Mouse (Mus musculus): ENCODE results near the gene Foxl1. TPM values are rescaled to one million over a fixed set of nuclear protein-coding genes. Genes with fewer than 3 reads are reported as not detected.

Gene Foxl1
- polyA plus RNA-seq, 1 experiment: 1.1 TPM

DNA sequence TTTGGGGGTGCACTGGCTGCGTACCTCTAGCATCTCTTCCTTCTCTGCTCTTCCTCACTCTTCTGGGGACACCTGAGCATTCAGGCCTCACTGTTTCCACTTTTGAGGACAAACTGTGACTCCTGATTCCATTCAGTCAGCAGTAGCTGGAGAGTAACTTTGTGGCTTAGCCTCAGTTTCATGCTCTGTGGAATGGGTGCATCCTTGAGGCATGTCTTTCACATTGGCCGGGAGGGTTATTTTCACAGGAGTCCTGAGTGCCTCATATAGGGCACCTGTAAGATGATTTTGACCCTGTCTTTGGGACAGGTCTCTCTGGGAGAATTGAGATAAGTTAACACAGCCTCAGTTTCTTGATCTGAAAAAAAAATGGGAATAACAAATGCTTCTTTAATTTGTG lies 4.6 kb upstream of the Foxl1 start:
- Histone ChIP-seq H3K27ac (ENCODE audit: insufficient read depth, low read length) (0 out of 2 replicates have a peak overlapping the region, but pooled peaks have one; percentile 6), H3K4me1 (ENCODE audit: control insufficient read depth, insufficient read depth, low read length) (peaks cover 3% of the 10 kb centered on the region), H3K4me3 (ENCODE audit: insufficient read depth, low read length) (no peak overlapping the region)
- TF ChIP-seq CTCF (IDR thresholded peaks at IDR 0.05; ENCODE audit: borderline replicate concordance, insufficient read depth, low read length): no peak
- TF ChIP-seq POLR2A (IDR thresholded peaks at IDR 0.05; ENCODE audit: low read depth, low read length): no peak

GRCm38 (mm10) chr8:121124547-121125239 lies 3.0 kb upstream of the Foxl1 start:
- H3K4me3 ChIP-seq (ENCODE audit: insufficient read depth, low read length): 0 out of 2 replicates have a peak overlapping the region, but pooled peaks have one; percentile 19
- H3K4me1 ChIP-seq (ENCODE audit: control insufficient read depth, insufficient read depth, low read length): peaks cover 3% of the 10 kb centered on the region
- peak; percentile 18; the same call in 1 of the 2 replicates for TF ChIP-seq POLR2A (IDR thresholded peaks at IDR 0.05; ENCODE audit: low read depth, low read length)
- TF ChIP-seq CTCF (IDR thresholded peaks at IDR 0.05; ENCODE audit: borderline replicate concordance, insufficient read depth, low read length): no peak
- H3K27ac ChIP-seq (ENCODE audit: insufficient read depth, low read length): peak overlapping the region; percentile 83

- Histone ChIP-seq H3K4me3 (ENCODE audit: insufficient read depth, low read length) (peak overlapping the region; percentile 36), H3K27ac (ENCODE audit: insufficient read depth, low read length) (peak overlapping the region; percentile 83), H3K4me1 (ENCODE audit: control insufficient read depth, insufficient read depth, low read length) (peaks cover 3% of the 10 kb centered on the region)
- TF ChIP-seq POLR2A (IDR thresholded peaks at IDR 0.05; ENCODE audit: low read depth, low read length) (peak; percentile 91), CTCF (IDR thresholded peaks at IDR 0.05; ENCODE audit: borderline replicate concordance, insufficient read depth, low read length) (peak; percentile 48; the same call in 1 of the 2 replicates)
Observed at GRCm38 (mm10) chr8:121125311-121125876, 2.3 kb upstream of the Foxl1 start.

- TF ChIP-seq POLR2A (IDR thresholded peaks at IDR 0.05; ENCODE audit: low read depth, low read length): no peak
- Histone ChIP-seq H3K27ac (ENCODE audit: insufficient read depth, low read length) (no peak overlapping the region), H3K4me1 (ENCODE audit: control insufficient read depth, insufficient read depth, low read length) (peaks cover 3% of the 10 kb centered on the region), H3K4me3 (ENCODE audit: insufficient read depth, low read length) (peak overlapping the region; percentile 36; the same call in 1 of the 2 replicates)
Observed at GRCm38 (mm10) chr8:121126191-121126590, 1.5 kb upstream of the Foxl1 start.

DNA sequence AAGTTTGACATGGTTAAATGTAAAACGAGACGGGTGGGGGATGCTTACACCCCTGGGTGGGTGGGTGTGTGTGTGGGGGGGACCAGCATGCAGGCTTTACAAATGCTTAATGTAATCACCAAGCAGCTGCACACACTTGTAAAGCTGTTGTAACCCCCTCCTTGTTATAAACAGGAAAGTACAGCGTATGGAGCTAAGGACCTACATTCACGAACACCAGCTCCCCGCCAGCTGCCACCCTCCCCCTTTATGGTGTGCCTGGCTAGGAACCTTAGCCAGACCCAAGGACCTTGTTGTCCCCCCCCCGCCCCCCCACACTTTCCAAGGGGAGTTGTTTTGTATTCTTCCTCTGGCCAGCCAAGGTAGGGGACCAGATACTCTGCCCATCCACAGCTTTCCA lies 1.0 kb upstream of the Foxl1 start:
- Histone ChIP-seq H3K4me1 (ENCODE audit: control insufficient read depth, insufficient read depth, low read length) (peaks cover 3% of the 10 kb centered on the region), H3K4me3 (ENCODE audit: insufficient read depth, low read length) (no peak overlapping the region), H3K27ac (ENCODE audit: insufficient read depth, low read length) (no peak overlapping the region)
- no peak for TF ChIP-seq POLR2A (IDR thresholded peaks at IDR 0.05; ENCODE audit: low read depth, low read length)

GRCm38 (mm10) chr8:121127291-121127701 lies 444 bp upstream of the Foxl1 start:
- Histone ChIP-seq H3K4me3 (ENCODE audit: insufficient read depth, low read length) (no peak overlapping the region), H3K27ac (ENCODE audit: insufficient read depth, low read length) (no peak overlapping the region), H3K4me1 (ENCODE audit: control insufficient read depth, insufficient read depth, low read length) (peaks cover 3% of the 10 kb centered on the region)
- TF ChIP-seq CTCF (IDR thresholded peaks at IDR 0.05; ENCODE audit: borderline replicate concordance, insufficient read depth, low read length) (no peak), POLR2A (IDR thresholded peaks at IDR 0.05; ENCODE audit: low read depth, low read length) (no peak)

DNA sequence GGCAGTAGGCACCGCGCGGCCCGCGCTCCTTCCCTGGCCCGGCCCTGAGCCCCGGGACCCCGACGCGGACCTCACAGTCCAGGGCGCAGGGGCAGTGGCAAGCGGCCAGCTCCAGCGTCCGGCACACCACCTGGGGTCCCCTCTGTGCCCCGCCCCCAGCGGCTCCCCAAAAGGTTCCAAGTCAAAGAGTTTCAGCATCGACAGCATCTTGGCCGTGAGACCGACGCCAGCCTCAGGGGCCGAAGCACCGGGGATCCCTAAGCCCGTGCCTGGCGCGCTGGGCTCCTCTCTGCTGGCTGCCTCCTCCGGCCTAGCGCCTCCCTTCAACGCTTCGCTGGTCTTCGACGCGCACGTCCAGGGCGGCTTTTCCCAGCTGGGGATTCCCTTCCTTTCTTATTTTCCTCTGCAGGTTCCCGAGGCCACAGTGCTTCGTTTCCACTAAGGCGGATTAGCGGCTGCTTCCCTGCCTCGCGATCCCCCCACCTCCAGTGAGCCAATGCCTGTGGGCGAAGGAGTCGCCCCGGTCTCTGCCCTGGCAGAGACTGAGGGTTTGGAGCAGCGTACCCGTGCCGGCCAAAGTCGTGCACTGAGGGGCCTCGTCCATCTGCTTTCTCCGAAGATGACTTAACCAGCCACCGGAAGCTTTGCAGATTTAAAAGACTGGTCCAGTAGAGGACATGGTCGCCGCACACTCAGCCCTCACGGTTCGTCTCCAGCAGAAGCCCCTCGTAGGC lies 958 bp downstream of the Foxl1 start:
- TF ChIP-seq CTCF (IDR thresholded peaks at IDR 0.05; ENCODE audit: borderline replicate concordance, insufficient read depth, low read length) (no peak), POLR2A (IDR thresholded peaks at IDR 0.05; ENCODE audit: low read depth, low read length) (no peak)
- H3K27ac ChIP-seq (ENCODE audit: insufficient read depth, low read length): no peak overlapping the region
- no peak overlapping the region for H3K4me3 ChIP-seq (ENCODE audit: insufficient read depth, low read length)
- H3K4me1 ChIP-seq (ENCODE audit: control insufficient read depth, insufficient read depth, low read length): peaks cover 3% of the 10 kb centered on the region; the same call in 1 of the 2 replicates

GRCm38 (mm10) chr8:121129265-121129940 lies 1.7 kb downstream of the Foxl1 start:
- Histone ChIP-seq H3K27ac (ENCODE audit: insufficient read depth, low read length) (no peak overlapping the region), H3K4me3 (ENCODE audit: insufficient read depth, low read length) (no peak overlapping the region), H3K4me1 (ENCODE audit: control insufficient read depth, insufficient read depth, low read length) (0 out of 2 replicates have a peak, but pooled peaks cover 3% of the 10 kb centered on the region)
- TF ChIP-seq CTCF (IDR thresholded peaks at IDR 0.05; ENCODE audit: borderline replicate concordance, insufficient read depth, low read length) (no peak), POLR2A (IDR thresholded peaks at IDR 0.05; ENCODE audit: low read depth, low read length) (no peak)

GRCm38 (mm10) chr8:121130522-121130921 lies 2.8 kb downstream of the Foxl1 start:
- TF ChIP-seq CTCF (IDR thresholded peaks at IDR 0.05; ENCODE audit: borderline replicate concordance, insufficient read depth, low read length) (no peak), POLR2A (IDR thresholded peaks at IDR 0.05; ENCODE audit: low read depth, low read length) (no peak)
- Histone ChIP-seq H3K4me1 (ENCODE audit: control insufficient read depth, insufficient read depth, low read length) (0 out of 2 replicates have a peak, but pooled peaks cover 3% of the 10 kb centered on the region), H3K27ac (ENCODE audit: insufficient read depth, low read length) (no peak overlapping the region), H3K4me3 (ENCODE audit: insufficient read depth, low read length) (no peak overlapping the region)
